Mouse (Mus musculus) MN1 (cell line): ENCODE data around the gene Txnip.
"Not testable (repeated sequence)": the region's sequence is repeated elsewhere in the genome, so short reads cannot be mapped to it uniquely, and the experiment has no call there.

Source experiments
- DNase-seq: peaks from one replicate; pipeline ENCODE4 v3.0.0-alpha.2; 2016; ENCODE audit warnings: low spot score

The Txnip gene

DNA sequence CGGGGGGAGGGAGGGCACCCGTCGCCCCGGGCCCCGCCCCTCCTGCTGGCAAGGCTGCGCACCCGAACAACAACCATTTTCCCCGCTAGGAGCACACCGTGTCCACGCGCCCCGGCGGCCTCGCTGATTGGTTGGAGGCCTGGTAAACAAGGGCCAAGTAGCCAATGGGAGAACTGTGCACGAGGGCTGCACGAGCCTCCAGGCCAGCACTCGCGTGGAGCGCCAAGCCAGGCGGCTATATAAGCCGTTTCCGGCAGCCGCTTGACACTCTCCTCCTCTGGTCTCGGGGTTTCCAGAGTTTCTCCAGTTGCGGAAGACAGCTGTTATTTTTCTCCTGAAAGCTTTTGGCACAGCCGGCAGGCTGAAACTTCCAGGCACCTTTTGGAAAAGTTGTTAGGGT, at the start of gene Txnip:
TSS of gene Txnip (plus strand) at position 264 of the 400 bp plus-strand sequence.
- peak; percentile 99 for DNase-seq

DNA sequence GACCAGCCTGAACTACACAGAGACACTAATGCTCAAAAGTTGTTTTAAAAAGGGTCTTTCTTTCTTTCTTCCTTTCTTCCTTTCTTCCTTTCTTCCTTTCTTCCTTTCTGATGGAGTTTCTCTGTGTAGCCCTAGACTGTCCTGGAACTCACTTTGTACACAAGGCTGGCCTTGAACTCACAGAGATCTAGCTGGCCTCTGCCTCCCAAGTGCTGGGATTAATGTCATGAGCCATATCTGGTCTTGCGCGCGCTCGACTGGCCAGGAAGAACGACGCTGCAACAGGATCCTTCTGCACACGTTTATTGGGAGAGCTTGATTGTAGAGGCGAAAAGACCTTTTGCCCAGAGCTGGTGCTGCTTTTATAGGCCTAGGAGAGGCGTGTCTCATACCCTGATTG, 49.8 kb upstream of the Txnip start:
- DNase-seq: not testable (repeated sequence)

DNA sequence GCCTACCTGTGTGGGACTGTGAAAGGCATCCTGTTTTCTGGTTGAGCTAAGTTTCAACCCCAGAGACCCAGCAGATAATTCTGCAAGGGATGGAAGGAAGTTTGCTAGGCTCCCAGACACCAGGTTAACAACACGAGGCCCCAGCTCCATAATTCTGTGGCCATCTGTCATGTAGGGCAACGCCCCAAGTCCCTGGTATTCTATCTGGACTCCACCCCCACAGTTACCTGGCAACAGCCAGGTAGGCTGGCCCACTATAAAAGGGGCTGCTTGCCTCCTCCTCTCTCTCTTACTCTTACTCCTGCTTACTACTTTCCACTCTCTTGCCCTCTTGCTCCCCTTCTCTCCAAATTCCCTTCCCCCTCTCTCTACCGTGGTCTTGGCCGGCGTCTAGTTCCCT, 37.6 kb upstream of the Txnip start:
- DNase-seq: no peak

DNA sequence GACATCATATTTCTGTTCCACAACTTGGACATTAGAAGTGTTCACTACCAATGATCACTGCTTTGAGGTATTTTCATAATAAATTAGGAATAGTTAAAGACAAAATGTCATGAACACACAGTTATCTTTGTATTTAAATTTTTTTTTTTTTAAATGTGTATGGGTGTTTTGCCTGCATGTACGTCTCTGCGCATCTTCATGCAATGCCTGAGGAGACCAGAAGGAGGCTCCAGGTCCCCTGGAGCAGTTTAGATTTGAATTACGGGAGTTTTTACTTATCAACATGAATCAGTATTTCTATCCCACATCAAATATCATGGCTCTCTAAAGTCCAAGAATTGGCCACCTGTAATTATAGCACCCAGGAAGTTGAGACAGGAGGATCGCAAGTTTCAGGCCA, 35.6 kb upstream of the Txnip start:
- DNase-seq: no peak

DNA sequence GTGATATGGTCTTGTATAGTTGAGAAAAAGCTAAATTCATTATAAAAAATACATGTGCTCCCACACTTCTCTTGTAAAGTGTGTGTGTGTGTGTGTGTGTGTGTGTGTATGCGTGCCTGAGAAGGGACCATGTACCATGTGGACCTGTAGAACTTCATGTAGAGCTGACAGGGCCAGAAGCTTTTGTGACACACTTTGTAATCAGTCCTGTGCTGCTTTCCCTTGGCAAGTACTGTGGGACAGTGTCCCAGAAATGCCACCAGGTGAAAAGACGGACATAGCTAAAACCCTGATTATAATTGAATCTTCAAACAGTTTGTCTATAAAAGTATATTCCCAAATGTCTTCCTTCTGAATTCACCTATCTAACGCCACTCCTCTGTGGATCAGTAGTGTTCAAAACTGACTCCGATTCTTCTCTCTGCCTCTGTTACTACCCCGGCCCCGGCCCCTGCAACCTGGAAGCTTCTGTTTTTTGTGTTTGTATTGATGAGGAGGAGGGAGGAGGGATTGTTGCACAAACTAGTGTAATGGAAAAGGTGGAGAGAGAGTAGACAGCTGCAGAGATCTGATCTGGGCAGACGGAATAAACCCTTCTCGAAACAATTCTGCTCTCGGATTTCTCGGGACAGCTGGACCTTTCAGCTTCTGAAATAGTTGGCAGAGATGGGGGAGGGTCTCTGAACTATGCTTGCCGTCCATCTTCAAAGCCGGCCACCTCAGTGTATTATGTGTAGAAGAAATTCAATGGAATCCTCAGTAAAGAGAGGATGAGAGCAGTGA, 33.5 kb upstream of the Txnip start:
- no peak for DNase-seq

DNA sequence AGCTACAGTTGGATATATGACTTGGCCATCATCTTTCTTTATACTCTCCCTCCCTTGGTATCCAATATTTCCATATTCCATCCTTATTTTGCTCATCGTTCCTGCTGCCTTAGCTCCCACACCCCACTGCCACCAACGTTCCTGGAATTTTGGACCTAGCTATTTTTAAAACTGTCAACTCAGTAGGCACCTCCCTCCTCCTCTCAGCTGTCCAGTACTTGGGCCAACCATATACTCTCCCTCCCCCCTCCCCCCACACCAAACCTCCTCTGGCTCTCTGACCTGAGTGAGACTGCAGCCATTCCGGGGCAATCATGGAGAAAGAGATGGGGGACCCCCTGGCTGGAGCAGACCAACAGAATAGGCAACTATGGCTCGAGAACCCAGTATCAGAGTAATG, 32.8 kb upstream of the Txnip start, which contains the start of gene Hfe2:
TSS of gene Hfe2 (plus strand) at position 259 of the 400 bp plus-strand sequence.
- DNase-seq: no peak

DNA sequence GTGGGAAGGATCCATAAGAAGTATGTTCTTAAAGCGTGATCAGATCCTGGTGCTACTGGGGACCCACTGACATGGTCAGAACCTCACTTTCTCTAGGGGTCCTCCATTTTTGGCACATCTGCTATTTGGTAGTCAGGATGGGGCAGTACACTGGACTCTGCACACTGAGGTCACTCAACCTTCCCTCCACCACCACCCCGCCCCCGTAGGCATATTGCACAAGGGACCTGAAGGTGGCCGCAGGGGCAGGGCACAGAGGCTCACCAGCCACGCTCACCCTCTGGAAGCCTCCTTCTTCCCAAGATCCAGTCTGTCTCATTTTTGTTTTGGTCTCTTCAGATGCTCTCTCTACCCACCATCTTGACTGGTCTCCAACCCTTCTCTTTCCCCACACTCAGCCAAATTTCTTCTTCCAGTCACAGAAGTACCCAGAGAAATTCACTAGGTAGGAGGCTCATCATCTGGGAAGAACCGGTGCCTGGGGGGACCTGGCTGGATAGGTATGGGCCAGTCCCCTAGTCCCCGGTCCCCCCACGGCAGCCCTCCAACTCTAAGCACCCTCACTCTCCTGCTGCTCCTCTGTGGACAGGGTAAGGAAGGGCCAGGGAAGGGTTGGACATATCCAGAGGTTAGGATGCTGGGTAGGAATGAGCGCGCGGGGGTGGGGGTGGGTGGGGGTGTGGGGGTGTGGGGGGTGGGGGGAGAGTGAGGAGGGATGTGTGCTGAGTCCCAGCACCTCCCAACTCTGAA, 31.6 kb upstream of the Txnip start:
- no peak for DNase-seq

DNA sequence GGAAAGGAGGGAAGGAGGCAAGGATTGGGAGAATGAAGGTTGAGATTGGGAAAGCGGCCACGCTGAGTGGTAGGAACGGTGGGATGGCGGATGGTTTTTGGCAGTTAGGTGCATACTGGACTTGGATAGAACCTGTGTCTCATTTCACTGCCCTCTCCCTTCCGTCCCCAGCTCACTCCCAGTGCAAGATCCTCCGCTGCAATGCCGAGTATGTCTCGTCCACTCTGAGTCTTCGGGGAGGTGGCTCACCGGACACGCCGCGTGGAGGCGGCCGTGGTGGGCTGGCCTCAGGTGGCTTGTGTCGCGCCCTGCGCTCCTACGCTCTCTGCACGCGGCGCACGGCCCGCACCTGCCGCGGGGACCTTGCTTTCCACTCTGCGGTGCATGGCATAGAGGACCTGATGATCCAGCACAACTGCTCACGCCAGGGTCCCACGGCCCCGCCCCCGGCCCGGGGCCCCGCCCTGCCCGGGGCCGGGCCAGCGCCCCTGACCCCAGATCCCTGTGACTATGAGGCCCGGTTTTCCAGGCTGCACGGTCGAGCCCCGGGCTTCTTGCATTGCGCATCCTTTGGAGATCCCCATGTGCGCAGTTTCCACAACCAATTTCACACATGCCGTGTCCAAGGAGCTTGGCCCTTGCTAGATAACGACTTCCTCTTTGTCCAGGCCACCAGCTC, 30.8 kb upstream of the Txnip start:
- no peak for DNase-seq

DNA sequence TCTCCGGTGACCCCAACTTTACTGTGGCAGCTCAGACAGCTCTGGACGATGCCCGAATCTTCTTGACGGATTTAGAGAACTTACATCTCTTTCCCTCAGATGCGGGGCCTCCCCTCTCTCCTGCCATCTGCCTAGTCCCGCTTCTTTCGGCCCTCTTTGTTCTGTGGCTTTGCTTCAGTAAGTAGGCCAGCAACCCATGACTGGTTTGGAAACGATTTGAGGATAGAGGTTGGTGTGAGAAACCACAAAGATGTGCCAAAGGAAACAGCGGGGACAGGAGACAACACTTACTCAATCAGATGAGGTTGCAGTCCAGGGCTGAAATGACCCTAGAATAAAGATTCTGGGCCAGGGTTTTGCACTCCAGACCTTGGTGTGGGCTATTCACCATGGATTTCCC, 29.3 kb upstream of the Txnip start:
- no peak for DNase-seq

DNA sequence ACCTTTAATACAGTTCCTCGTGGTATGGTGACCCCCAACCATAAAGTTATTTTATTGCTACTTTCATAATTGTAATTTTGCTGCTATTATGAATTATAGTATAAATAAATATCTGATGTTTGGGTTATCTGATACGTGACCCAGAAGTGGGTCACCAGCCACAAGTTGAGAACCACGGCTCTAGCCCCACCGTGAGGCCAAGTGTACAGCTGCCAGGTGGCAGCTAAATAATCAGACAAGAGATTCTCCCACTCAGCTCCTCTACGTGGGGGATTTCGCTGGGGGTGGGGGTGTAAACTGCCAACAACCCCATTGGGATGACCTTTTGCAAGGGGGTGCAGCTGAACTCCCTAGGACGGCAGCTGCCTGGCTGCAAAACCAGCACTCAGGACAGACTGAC, 25.7 kb upstream of the Txnip start:
- no peak for DNase-seq

DNA sequence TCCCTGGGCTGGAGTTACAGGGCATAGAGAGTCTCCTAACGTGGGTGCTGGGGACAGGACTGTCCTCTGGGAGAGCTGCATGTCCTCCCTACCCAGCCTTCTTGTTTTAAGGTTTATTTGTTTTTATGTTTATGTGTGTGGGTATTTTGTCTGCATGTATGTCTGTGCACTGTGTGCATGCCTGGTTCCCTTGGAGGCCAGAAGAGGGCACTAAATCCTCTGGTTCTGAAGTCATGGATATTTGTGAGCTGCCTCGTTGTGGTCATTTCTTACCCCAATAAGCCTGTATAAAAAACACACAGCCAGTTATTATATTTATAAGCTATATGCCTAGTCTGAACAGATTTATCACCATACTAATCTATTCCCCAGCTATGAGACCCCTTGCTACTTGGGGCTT, 23.5 kb upstream of the Txnip start:
- DNase-seq: no peak

DNA sequence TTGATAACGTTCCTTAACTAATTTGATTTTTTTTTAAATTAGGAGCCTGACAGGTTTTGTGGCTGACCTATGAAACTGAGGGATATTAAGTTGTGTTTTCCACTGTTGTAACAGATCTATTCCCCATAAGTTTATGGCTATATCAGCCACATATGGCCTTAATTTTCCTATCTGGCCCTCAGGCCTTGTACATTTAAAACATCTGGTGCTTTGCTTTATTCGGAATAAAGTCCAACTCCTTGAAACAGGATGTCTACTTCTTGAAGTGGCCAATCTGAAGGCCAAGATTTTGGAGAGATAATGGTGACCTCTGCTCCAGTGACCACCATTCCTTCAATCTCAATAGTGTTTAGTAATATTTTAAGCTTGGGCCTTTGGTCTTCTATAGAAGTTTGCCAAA, 18.4 kb upstream of the Txnip start:
- DNase-seq: no peak

DNA sequence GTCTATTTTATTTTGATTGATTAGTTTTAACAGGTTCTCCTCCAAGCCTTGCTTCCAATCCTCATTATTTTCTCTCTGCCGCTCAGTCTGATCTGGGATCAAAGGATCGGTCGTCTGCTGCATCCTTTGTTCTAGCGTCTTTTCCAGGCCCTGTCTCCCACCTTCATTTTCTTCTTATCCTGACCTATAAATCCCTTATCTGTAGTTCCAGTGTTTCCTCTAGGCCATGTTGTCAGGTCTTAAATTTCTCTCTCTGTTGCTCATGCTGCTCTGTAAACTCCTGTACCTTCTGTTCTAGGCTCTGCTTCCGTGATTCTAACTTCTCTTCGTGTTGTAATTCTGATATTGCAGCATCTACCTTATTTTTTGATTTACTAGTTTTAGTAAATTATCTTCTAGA, 17.0 kb upstream of the Txnip start:
- no peak for DNase-seq

DNA sequence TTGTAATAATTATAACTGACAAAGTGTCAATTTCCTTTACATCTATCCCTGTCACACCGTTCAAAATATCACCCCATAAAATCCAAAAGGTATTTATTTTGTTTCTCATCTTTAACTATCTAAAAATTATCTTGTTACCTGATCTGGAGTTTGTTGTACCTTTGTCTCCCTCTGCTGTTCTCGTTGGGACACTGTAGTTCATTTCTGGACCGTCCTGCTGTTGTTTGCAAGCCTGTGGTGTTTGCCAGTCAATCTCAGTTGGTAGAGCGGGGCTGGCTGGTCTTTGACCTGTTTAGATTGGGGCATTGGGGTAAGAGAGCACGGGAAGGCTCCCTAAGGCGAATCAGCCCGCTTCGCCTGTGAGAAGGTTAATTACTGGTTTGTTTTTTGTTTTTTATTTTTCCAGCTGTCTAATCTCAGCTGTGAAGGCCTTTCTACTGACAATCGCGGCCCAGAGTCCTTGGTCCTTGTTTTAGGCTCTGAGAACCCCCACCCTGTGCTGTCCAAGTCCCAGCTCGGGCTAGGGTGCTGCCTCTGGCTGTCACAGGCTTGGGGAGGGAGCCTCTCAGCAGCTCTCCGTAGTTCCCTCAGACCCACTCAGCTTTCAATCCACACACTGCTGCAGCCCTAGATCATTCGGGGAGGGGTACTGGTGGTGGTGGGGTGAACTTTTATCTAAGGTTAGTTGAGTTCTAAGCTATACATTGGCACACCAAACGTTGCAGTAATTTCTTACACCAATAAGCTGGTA, 16.3 kb upstream of the Txnip start:
- peak; percentile 34 for DNase-seq

DNA sequence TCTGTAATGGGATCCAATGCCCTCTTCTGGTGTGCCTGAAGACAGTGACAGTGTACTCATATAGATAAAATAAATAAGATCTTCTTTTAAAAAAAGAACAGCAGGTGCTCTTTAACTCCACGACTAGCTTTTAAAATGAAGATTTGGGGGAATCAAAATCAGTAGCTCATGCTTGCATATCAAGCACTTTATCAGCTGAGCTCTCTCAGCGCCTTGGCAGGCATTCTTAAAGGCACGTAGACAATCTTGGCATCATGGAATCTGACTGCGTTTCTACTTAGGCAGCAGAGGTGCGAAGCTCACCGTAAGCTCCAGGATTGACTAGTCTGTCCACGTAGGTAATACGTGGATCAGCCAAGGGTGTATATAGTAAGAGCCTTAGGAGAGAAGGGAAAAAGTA, 15.2 kb upstream of the Txnip start:
- no peak for DNase-seq

DNA sequence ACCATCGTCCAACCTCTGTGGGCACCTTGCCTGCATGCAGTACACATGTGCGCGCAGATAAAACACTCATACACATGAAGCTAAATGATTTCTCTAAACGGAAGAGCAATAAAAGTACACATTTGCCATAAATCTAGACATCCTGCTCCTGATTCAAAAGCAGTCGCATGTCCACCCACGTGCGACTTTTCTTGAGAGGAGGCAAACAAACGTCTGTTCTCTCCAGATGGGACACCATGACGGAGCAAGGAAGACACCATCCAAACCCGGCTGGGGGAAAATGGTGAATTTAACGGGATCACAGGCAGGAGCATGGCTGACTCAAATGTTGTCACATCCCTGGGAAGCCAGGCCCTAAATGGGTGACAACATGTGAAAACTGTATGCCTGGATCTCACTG, 14.4 kb upstream of the Txnip start:
- DNase-seq: no peak

DNA sequence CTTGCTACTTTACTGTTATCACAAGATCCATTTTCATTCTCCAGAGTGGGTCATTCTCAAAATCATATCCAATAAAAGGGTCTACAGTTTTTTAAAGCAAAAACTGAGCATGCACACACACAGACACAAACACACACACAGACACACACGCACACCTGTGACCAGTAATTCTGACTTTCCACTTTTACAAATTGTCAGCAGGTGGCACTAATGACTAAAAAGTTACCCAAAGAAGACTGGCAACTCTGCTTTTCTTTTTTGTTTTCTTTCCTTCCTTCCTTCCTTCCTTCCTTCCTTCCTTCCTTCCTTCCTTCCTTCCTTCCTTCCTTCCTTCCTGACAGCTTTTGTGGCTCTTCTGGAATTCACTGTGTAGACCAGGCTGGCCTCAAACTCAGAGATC, 12.2 kb upstream of the Txnip start:
- no peak for DNase-seq

DNA sequence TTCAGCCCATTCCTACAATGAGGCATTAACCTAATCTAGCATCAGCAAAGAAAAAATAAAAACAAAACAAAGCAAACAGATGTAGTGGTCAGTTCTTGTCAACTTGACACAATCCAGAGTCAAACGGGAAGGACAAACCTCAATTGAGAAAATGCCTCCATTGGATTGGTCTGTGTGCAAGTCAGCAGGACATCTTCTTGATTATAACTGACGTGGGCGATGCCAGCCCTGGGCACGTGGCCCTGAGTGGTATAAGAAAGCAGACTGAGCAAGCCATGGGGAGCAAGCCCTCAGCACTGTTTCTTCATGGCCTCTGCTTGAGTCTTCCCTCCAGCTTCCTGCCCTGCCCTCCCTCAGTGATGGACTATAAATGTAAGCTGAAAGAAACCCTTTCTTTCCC, 10.9 kb upstream of the Txnip start:
- peak; percentile 90 for DNase-seq

DNA sequence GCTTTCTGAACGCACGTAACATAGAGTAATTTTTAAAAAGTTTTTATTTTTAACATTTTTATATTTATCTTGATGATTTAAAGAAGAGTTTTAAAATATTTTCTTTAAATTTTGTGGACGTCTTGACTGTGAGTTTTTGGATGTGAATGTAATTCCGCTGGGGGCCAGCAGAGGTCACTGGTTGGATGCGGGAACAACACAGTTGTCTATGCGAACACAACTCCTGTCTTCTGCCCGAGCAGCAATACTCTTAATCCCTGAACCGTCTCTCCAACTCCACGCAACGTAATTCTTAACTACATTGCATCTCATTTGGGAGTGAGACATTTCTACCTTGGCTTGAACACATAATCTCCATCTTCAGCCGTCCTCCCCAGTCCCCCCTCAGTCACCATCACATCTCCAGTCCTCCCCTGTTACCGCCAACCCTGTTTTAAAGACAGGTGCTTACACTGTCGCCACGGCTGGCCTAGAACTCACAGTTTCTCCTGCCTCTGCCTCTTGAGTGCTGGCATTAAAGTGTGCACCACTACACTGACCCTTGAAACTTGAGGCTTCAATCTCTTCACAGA, 10.3 kb upstream of the Txnip start:
- peak; percentile 80 for DNase-seq

DNA sequence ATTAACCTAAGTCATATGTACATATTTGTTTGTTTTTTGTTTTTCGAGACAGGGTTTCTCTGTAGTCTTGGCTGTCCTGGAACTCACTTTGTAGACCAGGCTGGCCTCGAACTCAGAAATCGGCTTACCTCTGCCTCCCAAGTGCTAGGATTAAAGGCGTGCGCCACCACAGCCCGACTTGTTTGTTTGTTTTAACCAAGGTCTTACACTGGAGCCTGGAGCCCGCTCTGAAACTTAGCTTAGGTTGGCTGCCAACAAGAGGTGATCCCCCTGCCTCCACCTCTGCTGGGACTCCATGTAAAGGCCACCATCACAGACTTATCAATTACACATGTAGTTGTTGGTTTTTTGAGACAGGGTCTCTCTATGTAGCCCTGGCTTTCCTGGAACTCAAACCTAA, 8.9 kb upstream of the Txnip start:
- DNase-seq: no peak

DNA sequence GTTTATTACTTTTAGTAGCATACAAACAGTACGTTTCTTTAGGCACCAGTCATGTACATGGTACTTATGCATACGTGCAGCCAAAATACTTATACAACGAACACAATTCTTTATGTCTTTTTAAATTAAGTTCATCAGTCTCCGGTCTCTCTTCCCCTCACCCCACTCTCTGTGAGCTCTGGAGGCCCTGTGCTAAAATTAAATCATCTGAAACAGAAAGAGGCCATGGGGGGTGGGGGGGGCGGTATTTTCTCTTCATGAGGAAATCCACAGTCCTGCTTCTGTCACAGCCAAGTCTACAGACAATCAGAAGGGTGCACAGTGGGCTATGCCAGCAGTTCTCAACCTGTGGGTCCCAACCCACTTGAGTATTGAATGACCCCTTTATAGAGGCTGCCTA, 8.4 kb upstream of the Txnip start:
- no peak for DNase-seq

DNA sequence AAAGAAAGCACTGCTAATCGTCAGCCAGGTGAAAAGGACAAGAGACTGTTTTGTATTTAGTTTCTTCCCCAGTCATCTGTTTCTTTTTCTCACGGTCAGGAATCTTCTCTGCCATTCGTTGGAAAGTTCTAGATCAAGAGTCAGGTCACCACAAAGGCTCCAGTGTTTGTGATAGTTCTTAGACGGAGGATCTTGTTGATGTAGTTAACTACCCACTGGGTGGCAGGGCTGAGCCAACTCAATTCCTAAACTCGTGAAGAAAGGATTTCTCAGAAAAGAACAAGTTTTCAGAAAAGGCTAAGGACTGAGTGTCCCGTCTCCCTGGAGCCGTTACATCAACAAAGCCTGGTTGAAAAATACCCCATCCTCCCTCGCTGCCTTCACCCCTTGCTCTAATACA, 6.6 kb upstream of the Txnip start:
- peak; percentile 67 for DNase-seq
